Mouse (Mus musculus): ENCODE data around the gene Mgat3.

- TF ChIP-seq CTCF (IDR thresholded peaks at IDR 0.05; ENCODE audit: control insufficient read depth, insufficient read depth, insufficient read length) = no peak
- TF ChIP-seq MYOG (IDR thresholded peaks at IDR 0.05; ENCODE audit: control insufficient read depth, extremely low read depth, insufficient read length) = no peak
- no peak for TF ChIP-seq USF1 (IDR thresholded peaks at IDR 0.05; ENCODE audit: low read depth)
- no peak for TF ChIP-seq CEBPB (IDR thresholded peaks at IDR 0.05; ENCODE audit: low read depth)
- no peak for TF ChIP-seq MYOD1 (IDR thresholded peaks at IDR 0.05; ENCODE audit: control insufficient read depth, insufficient read length, low read depth)
Observed at GRCm38 (mm10) chr15:80174598-80174875, 1.0 kb downstream of the Mgat3 start.
